Mouse (Mus musculus) lung, embryonic 14.5 days (tissue): ENCODE results near the gene Krtdap. TPM values are rescaled to one million over a fixed set of nuclear protein-coding genes. Genes with fewer than 3 reads are reported as not detected.
A peak's percentile ranks its signal among the peaks of the same experiment; 100 is the strongest.

Source experiments
- ATAC-seq: fragments of 200-750 bp; cut with Nextera tagmentation; 2 replicates; pipeline ENCODE4 v1.8.0; 2017; ENCODE audit warnings: mild to moderate bottlenecking, moderate TSS enrichment, moderate library complexity; ENCODE audit not compliant: insufficient read depth
- DNase-seq: peaks from one replicate; pipeline ENCODE4 v3.0.0-alpha.2; 2015
- H3K27ac ChIP-seq: fragments of 300-500 bp; sonication (generic); 2 replicates; pipeline ENCODE4 v1.5.1; 2014; ENCODE audit warnings: low read depth, mild to moderate bottlenecking, moderate library complexity
- H3K27me3 ChIP-seq: fragments of 300-500 bp; sonication (generic); 2 replicates; pipeline ENCODE4 v1.6.1; 2014; ENCODE audit warnings: low read length, control low read depth; ENCODE audit not compliant: insufficient read depth
- H3K36me3 ChIP-seq: fragments of 300-500 bp; sonication (generic); 2 replicates; pipeline ENCODE4 v1.6.1; 2014; ENCODE audit warnings: control low read depth; ENCODE audit not compliant: insufficient read depth
- H3K4me1 ChIP-seq: fragments of 300-500 bp; sonication (generic); 2 replicates; pipeline ENCODE4 v1.6.1; 2014; ENCODE audit warnings: antibody characterized with exemption, control low read depth; ENCODE audit not compliant: insufficient read depth
- H3K4me2 ChIP-seq: fragments of 300-500 bp; sonication (generic); 2 replicates; pipeline ENCODE4 v1.6.1; 2014; ENCODE audit warnings: mild to moderate bottlenecking
- H3K4me3 ChIP-seq: fragments of 300-500 bp; sonication (generic); 2 replicates; pipeline ENCODE4 v1.5.1; 2014; ENCODE audit warnings: low read depth, low read length
- H3K9ac ChIP-seq: fragments of 300-500 bp; sonication (generic); 2 replicates; pipeline ENCODE4 v1.6.1; 2014
- H3K9me3 ChIP-seq: fragments of 300-500 bp; sonication (generic); 2 replicates; pipeline ENCODE4 v1.6.1; 2016; ENCODE audit warnings: low read depth, low read length, control low read depth
- CTCF ChIP-seq: IDR thresholded peaks from 2 replicates; pipeline ENCODE4 v1.5.1; 2016; ENCODE audit warnings: antibody characterized with exemption, low read depth
- WGBS: fragments of 180-500 bp; shearing (Covaris S2); extraction: QIAGEN DNeasy Blood & Tissue Kit; methylation state at CpG from one replicate; pipeline ENCODE4 v1.1.7; 2014; 5-methylcytosine and 5-hydroxymethylcytosine counted together
- polyA plus RNA-seq: library from polyadenylated mRNA; unstranded; fragments of >200 nt; fragmentation: Nextera tagmentation; extraction: Ambion mirVana; gene quantifications from 2 replicates; pipeline ENCODE4 v1.2.1, GENCODE M21; 2014

Krtdap gene
- polyA plus RNA-seq, 1 experiment from 2014 or later = not detected

GRCm38 (mm10) chr7:30837277-30837676 lies 49.6 kb downstream of the Krtdap start:
- no peaks in the 10 kb centered on the region for H3K27me3 ChIP-seq
- no peak overlapping the region for H3K4me2 ChIP-seq
- no peak overlapping the region for H3K4me3 ChIP-seq
- no peak for TF ChIP-seq CTCF
- H3K36me3 ChIP-seq = no peaks in the 10 kb centered on the region
- no peak for DNase-seq
- no peaks in the 10 kb centered on the region for H3K4me1 ChIP-seq
- no peak overlapping the region for H3K9ac ChIP-seq
- H3K27ac ChIP-seq = no peak overlapping the region
- H3K9me3 ChIP-seq = no peaks in the 10 kb centered on the region
- no peak for ATAC-seq

- 55% methylated on average over 3 of the region's 3 CpGs for WGBS
- no peaks in the 10 kb centered on the region for H3K36me3 ChIP-seq
- TF ChIP-seq CTCF = no peak
Measured at GRCm38 (mm10) chr7:30840306-30840705, 52.6 kb downstream of the Krtdap start.

More at GRCm38 (mm10) chr7:30840306-30840705, 52.6 kb downstream of the Krtdap start:
- no peaks in the 10 kb centered on the region for H3K4me1 ChIP-seq
- DNase-seq = peak; percentile 59
- H3K27me3 ChIP-seq = no peaks in the 10 kb centered on the region
- H3K4me2 ChIP-seq = no peak overlapping the region
- H3K27ac ChIP-seq = no peak overlapping the region
- H3K9ac ChIP-seq = no peak overlapping the region
- no peak overlapping the region for H3K4me3 ChIP-seq
- H3K9me3 ChIP-seq = no peaks in the 10 kb centered on the region
- ATAC-seq = no peak

Other genes with a start within 250 kb of the Krtdap start
- gene Hspb6, start 235.7 kb upstream of the Krtdap start, polyA plus RNA-seq = 24.9 and 26.0 TPM in 2 replicates
- gene Proser3, start 235.6 kb upstream of the Krtdap start, polyA plus RNA-seq = 18.3 and 18.7 TPM in 2 replicates
- gene Lin37, start 228.1 kb upstream of the Krtdap start, polyA plus RNA-seq = 33.7 and 34.7 TPM in 2 replicates
- gene U2af1l4, start 224.6 kb upstream of the Krtdap start, polyA plus RNA-seq = 101 and 120 TPM in 2 replicates
- 7.9 and 9.9 TPM in 2 replicates for gene Gm49396, start 224.6 kb upstream of the Krtdap start, polyA plus RNA-seq
- 104 and 105 TPM in 2 replicates for gene Psenen, start 224.3 kb upstream of the Krtdap start, polyA plus RNA-seq
- 3.0 and 4.1 TPM in 2 replicates for gene Igflr1, start 222.5 kb upstream of the Krtdap start, polyA plus RNA-seq
- gene Kmt2b, start 199.2 kb upstream of the Krtdap start, polyA plus RNA-seq = 11.7 and 14.8 TPM in 2 replicates
- 1.7 and 2.4 TPM in 2 replicates for gene Zbtb32, start 189.0 kb upstream of the Krtdap start, polyA plus RNA-seq
- 0.46 and 0.51 TPM in 2 replicates for gene Upk1a, start 175.0 kb upstream of the Krtdap start, polyA plus RNA-seq
- 855 and 914 TPM in 2 replicates for gene Cox6b1, start 161.7 kb upstream of the Krtdap start, polyA plus RNA-seq
- not detected in 2 replicates for gene Etv2, start 152.0 kb upstream of the Krtdap start, polyA plus RNA-seq
- gene Rbm42, start 137.6 kb upstream of the Krtdap start, polyA plus RNA-seq = 115 and 117 TPM in 2 replicates
- 63.5 TPM in 2 replicates for gene Haus5, start 122.9 kb upstream of the Krtdap start, polyA plus RNA-seq
- not detected in 2 replicates for gene Pmis2, start 116.3 kb upstream of the Krtdap start, polyA plus RNA-seq
- 0.34 and 0.46 TPM in 2 replicates for gene 2200002J24Rik, start 89.0 kb upstream of the Krtdap start, polyA plus RNA-seq
- 0.23 and 0.42 TPM in 2 replicates for gene Atp4a, start 75.7 kb upstream of the Krtdap start, polyA plus RNA-seq
- 169 and 179 TPM in 2 replicates for gene Tmem147, start 58.4 kb upstream of the Krtdap start, polyA plus RNA-seq
- gene Gapdhs, start 44.2 kb upstream of the Krtdap start, polyA plus RNA-seq = 0.68 and 0.91 TPM in 2 replicates
- 0.34 and 1.3 TPM in 2 replicates for gene Sbsn, start 36.4 kb upstream of the Krtdap start, polyA plus RNA-seq
- gene Dmkn, start 24.1 kb upstream of the Krtdap start, polyA plus RNA-seq = 2.4 TPM in 2 replicates
- gene Ffar2, start 35.9 kb downstream of the Krtdap start, polyA plus RNA-seq = 0.20 and 0.39 TPM in 2 replicates
- gene Ffar3, start 68.3 kb downstream of the Krtdap start, polyA plus RNA-seq = not detected in 2 replicates
- gene Ffar1, start 73.7 kb downstream of the Krtdap start, polyA plus RNA-seq = not detected in 2 replicates
- 0.32 TPM in 1 of 2 replicates, not detected in the other for gene Cd22, start 92.4 kb downstream of the Krtdap start, polyA plus RNA-seq
- 0.12 and 0.25 TPM in 2 replicates for gene Mag, start 127.0 kb downstream of the Krtdap start, polyA plus RNA-seq
- gene Hamp2, start 136.8 kb downstream of the Krtdap start, polyA plus RNA-seq = not detected in 2 replicates
- gene Hamp, start 156.1 kb downstream of the Krtdap start, polyA plus RNA-seq = not detected in 2 replicates
- gene Usf2, start 168.9 kb downstream of the Krtdap start, polyA plus RNA-seq = 21.8 and 23.3 TPM in 2 replicates
- 66.2 and 67.4 TPM in 2 replicates for gene Lsr, start 185.6 kb downstream of the Krtdap start, polyA plus RNA-seq
- gene Fam187b, start 185.9 kb downstream of the Krtdap start, polyA plus RNA-seq = 3.6 and 4.9 TPM in 2 replicates